Mouse (Mus musculus): ENCODE results near the gene Cfdp1. TPM values are rescaled to one million over a fixed set of nuclear protein-coding genes. Genes with fewer than 3 reads are reported as not detected.

Cfdp1 gene
- polyA plus RNA-seq, 1 experiment from 2014 or later: 98.6 TPM

GRCm38 (mm10) chr8:111881591-111881990, 27.5 kb upstream of the Cfdp1 start:
- Histone ChIP-seq H3K27ac (replicated peaks) (no peak overlapping the region), H3K27me3 (ENCODE audit: control insufficient read depth, insufficient read depth, low read length) (no peaks in the 10 kb centered on the region), H3K4me1 (replicated peaks; ENCODE audit: control insufficient read depth, insufficient read depth) (no peaks in the 10 kb centered on the region), H3K9me3 (ENCODE audit: control insufficient read depth, low read length) (no peaks in the 10 kb centered on the region), H3K9ac (ENCODE audit: low read length) (no peak overlapping the region), H3K36me3 (ENCODE audit: control insufficient read depth, insufficient read depth, low read length) (no peaks in the 10 kb centered on the region), H3K4me3 (ENCODE audit: low read depth, low read length) (no peak overlapping the region), H3K4me2 (replicated peaks; ENCODE audit: low read depth) (no peak overlapping the region)
- WGBS: 2% methylated on average over 2 of the region's 2 CpGs
- ATAC-seq (ENCODE audit: low FRiP score, low TSS enrichment) (no peak), DNase-seq (ENCODE audit: low spot score) (peak; percentile 65)
- no peak for TF ChIP-seq EP300 (optimal IDR thresholded peaks at IDR 0.05)
- peak; percentile 89 for TF ChIP-seq CTCF (IDR thresholded peaks at IDR 0.05; ENCODE audit: low read depth)

DNA sequence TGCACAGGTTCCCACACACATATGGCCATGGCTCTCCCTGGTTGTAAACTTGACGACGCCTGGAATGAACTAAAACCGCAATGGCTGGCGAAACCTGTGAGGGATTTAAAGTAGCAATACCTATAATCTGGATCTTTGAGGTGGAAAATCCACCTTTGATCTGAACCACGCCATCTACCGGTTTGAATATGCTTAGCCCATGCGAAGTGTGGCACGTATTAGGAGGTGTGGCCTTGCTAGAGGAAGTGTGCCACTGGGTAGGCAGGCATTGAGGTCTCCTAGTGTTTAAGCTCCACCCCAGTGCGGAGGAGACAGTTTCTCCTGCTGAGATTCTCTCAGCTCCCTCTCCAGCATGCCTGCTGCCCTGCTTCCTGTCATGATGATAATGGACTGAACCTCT, 23.6 kb upstream of the Cfdp1 start:
- Histone ChIP-seq H3K9ac (ENCODE audit: low read length) (no peak overlapping the region), H3K4me2 (replicated peaks; ENCODE audit: low read depth) (no peak overlapping the region), H3K4me3 (ENCODE audit: low read depth, low read length) (no peak overlapping the region), H3K4me1 (replicated peaks; ENCODE audit: control insufficient read depth, insufficient read depth) (no peaks in the 10 kb centered on the region), H3K27me3 (ENCODE audit: control insufficient read depth, insufficient read depth, low read length) (no peaks in the 10 kb centered on the region), H3K36me3 (ENCODE audit: control insufficient read depth, insufficient read depth, low read length) (no peaks in the 10 kb centered on the region), H3K9me3 (ENCODE audit: control insufficient read depth, low read length) (no peaks in the 10 kb centered on the region), H3K27ac (replicated peaks) (no peak overlapping the region)
- 71% methylated on average over 9 of the region's 9 CpGs for WGBS
- no peak for TF ChIP-seq EP300 (optimal IDR thresholded peaks at IDR 0.05)
- peak; percentile 41; the same call in 1 of the 2 replicates for TF ChIP-seq CTCF (IDR thresholded peaks at IDR 0.05; ENCODE audit: low read depth)
- ATAC-seq (ENCODE audit: low FRiP score, low TSS enrichment): no peak
- no peak for DNase-seq (ENCODE audit: low spot score)

- Histone ChIP-seq H3K4me3 (ENCODE audit: low read depth, low read length) (peak within 1 kb of the TSS; percentile 85), H3K27ac (replicated peaks) (peak within 1 kb of the TSS; percentile 88), H3K4me2 (replicated peaks; ENCODE audit: low read depth) (peak within 1 kb of the TSS; percentile 63), H3K36me3 (ENCODE audit: control insufficient read depth, insufficient read depth, low read length) (no peaks in the 10 kb centered on the region), H3K9ac (ENCODE audit: low read length) (peak within 1 kb of the TSS; percentile 68), H3K4me1 (replicated peaks; ENCODE audit: control insufficient read depth, insufficient read depth) (no peaks in the 10 kb centered on the region), H3K9me3 (ENCODE audit: control insufficient read depth, low read length) (no peaks in the 10 kb centered on the region), H3K27me3 (ENCODE audit: control insufficient read depth, insufficient read depth, low read length) (no peaks in the 10 kb centered on the region)
- TF ChIP-seq CTCF (IDR thresholded peaks at IDR 0.05; ENCODE audit: low read depth) (peak; percentile 98), EP300 (optimal IDR thresholded peaks at IDR 0.05) (no peak)
- DNase-seq (ENCODE audit: low spot score) (peak; percentile 98), ATAC-seq (ENCODE audit: low FRiP score, low TSS enrichment) (peak; percentile 99)
- under 1% methylated on average over 47 of the region's 53 CpGs for whole genome bisulfite sequencing
Observed at GRCm38 (mm10) chr8:111876355-111876948, 22.4 kb upstream of the Cfdp1 start, which contains the start of gene Tmem170. Gene Tmem170, minus strand, starts transcription at chr8:111876750.

- Histone ChIP-seq H3K9me3 (ENCODE audit: control insufficient read depth, low read length) (no peaks in the 10 kb centered on the region), H3K4me2 (replicated peaks; ENCODE audit: low read depth) (peak overlapping the region; percentile 63), H3K27me3 (ENCODE audit: control insufficient read depth, insufficient read depth, low read length) (no peaks in the 10 kb centered on the region), H3K4me1 (replicated peaks; ENCODE audit: control insufficient read depth, insufficient read depth) (no peaks in the 10 kb centered on the region), H3K36me3 (ENCODE audit: control insufficient read depth, insufficient read depth, low read length) (no peaks in the 10 kb centered on the region), H3K4me3 (ENCODE audit: low read depth, low read length) (peak overlapping the region; percentile 85), H3K27ac (replicated peaks) (peak overlapping the region; percentile 88), H3K9ac (ENCODE audit: low read length) (peak overlapping the region; percentile 68)
- no peak for TF ChIP-seq EP300 (optimal IDR thresholded peaks at IDR 0.05)
- no peak for TF ChIP-seq CTCF (IDR thresholded peaks at IDR 0.05; ENCODE audit: low read depth)
- ATAC-seq (ENCODE audit: low FRiP score, low TSS enrichment) (no peak), DNase-seq (ENCODE audit: low spot score) (peak; percentile 45)
- WGBS: 12% methylated on average over 9 of the region's 9 CpGs
Observed at GRCm38 (mm10) chr8:111875758-111876157, 21.7 kb upstream of the Cfdp1 start.

- ATAC-seq (ENCODE audit: low FRiP score, low TSS enrichment): no peak
- DNase-seq (ENCODE audit: low spot score): no peak
Observed at GRCm38 (mm10) chr8:111871278-111871677, 17.2 kb upstream of the Cfdp1 start.

GRCm38 (mm10) chr8:111870379-111870778, 16.3 kb upstream of the Cfdp1 start:
- no peak for DNase-seq (ENCODE audit: low spot score)
- ATAC-seq (ENCODE audit: low FRiP score, low TSS enrichment): no peak
- Histone ChIP-seq H3K4me2 (replicated peaks; ENCODE audit: low read depth) (no peak overlapping the region), H3K27ac (replicated peaks) (no peak overlapping the region), H3K27me3 (ENCODE audit: control insufficient read depth, insufficient read depth, low read length) (no peaks in the 10 kb centered on the region), H3K9me3 (ENCODE audit: control insufficient read depth, low read length) (no peaks in the 10 kb centered on the region), H3K4me3 (ENCODE audit: low read depth, low read length) (no peak overlapping the region), H3K4me1 (replicated peaks; ENCODE audit: control insufficient read depth, insufficient read depth) (no peaks in the 10 kb centered on the region), H3K36me3 (ENCODE audit: control insufficient read depth, insufficient read depth, low read length) (no peaks in the 10 kb centered on the region), H3K9ac (ENCODE audit: low read length) (no peak overlapping the region)
- 81% methylated on average over 3 of the region's 3 CpGs for WGBS
- TF ChIP-seq CTCF (IDR thresholded peaks at IDR 0.05; ENCODE audit: low read depth): no peak
- TF ChIP-seq EP300 (optimal IDR thresholded peaks at IDR 0.05): no peak

More at GRCm38 (mm10) chr8:111871278-111871677, 17.2 kb upstream of the Cfdp1 start:
- no peaks in the 10 kb centered on the region for H3K36me3 ChIP-seq (ENCODE audit: control insufficient read depth, insufficient read depth, low read length)
- TF ChIP-seq EP300 (optimal IDR thresholded peaks at IDR 0.05) (no peak), CTCF (IDR thresholded peaks at IDR 0.05; ENCODE audit: low read depth) (no peak)
- no peak overlapping the region for H3K4me3 ChIP-seq (ENCODE audit: low read depth, low read length)
- 92% methylated on average over 3 of the region's 3 CpGs for WGBS
- H3K9me3 ChIP-seq (ENCODE audit: control insufficient read depth, low read length): no peaks in the 10 kb centered on the region
- no peak overlapping the region for H3K27ac ChIP-seq (replicated peaks)
- no peak overlapping the region for H3K4me2 ChIP-seq (replicated peaks; ENCODE audit: low read depth)
- H3K4me1 ChIP-seq (replicated peaks; ENCODE audit: control insufficient read depth, insufficient read depth): no peaks in the 10 kb centered on the region
- no peak overlapping the region for H3K9ac ChIP-seq (ENCODE audit: low read length)
- no peaks in the 10 kb centered on the region for H3K27me3 ChIP-seq (ENCODE audit: control insufficient read depth, insufficient read depth, low read length)
